Mouse (Mus musculus): Measurements from ENCODE around the gene Olfr1013. TPM values are rescaled to one million over a fixed set of nuclear protein-coding genes. Genes with fewer than 3 reads are reported as not detected.

Olfr1013 gene
- not detected in 2 replicates for polyA plus RNA-seq (2012; rRNA removed)

DNA sequence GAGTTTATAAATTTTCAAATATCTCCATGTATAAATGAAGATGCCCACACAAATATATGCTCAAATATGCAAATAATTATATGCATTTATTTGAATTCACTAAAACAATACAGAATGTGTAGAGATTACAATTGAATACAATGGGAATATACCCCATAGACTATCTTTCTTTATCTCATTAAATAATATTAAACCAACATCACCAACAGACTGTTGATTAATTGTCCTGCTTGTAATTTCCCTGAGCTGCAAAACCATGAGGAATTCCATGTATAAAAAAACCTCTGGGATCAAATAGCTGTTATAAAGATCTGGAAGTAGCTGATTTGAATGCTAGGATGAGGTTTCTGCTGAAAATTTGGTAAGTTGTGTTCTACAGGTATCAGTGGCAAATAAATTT lies at the start of gene Olfr1013:
Gene Olfr1013, plus strand, starts transcription at position 301 of the 400 bp plus-strand sequence.
- Histone ChIP-seq H3K27me3 (ENCODE audit: control insufficient read depth, insufficient read depth, low read length) (no peaks in the 10 kb centered on the region), H3K4me1 (ENCODE audit: control insufficient read depth, insufficient read depth, low read length) (no peaks in the 10 kb centered on the region), H3K36me3 (ENCODE audit: control insufficient read depth, insufficient read depth, low read length) (no peaks in the 10 kb centered on the region), H3K27ac (ENCODE audit: control insufficient read depth, insufficient read depth, low read depth, low read length) (no peak within 1 kb of the TSS), H3K4me3 (ENCODE audit: control insufficient read depth, low read depth, low read length) (no peak within 1 kb of the TSS)
- TF ChIP-seq CTCF (IDR thresholded peaks at IDR 0.05; ENCODE audit: control insufficient read depth, insufficient read depth, insufficient replicate concordance, low read depth, low read length) (no peak), POLR2A (IDR thresholded peaks at IDR 0.05; ENCODE audit: control insufficient read depth, low read depth, low read length) (no peak)

DNA sequence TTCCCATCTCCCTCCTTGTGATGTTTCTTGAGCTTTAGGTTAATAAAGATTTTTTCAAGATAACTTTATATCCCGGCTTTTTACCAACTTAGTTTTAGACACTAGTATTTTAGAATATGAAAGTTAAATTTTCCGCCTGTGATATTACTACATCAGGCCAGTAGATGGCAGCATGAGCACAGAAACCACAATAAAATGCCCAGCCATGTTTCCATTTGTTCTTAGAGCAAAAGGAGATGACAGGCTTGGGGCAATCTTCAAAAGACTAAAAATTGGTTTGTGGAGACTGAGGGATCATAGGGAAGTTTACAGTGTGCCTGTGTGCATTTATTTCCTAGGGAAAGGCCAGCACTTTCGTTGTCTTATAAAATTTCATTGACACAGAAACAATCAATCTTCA lies 41.1 kb upstream of the Olfr1013 start:
- H3K27me3 ChIP-seq (ENCODE audit: control insufficient read depth, insufficient read depth, low read length), result no peaks in the 10 kb centered on the region
- H3K4me3 ChIP-seq (ENCODE audit: control insufficient read depth, low read depth, low read length), result no peak overlapping the region
- H3K27ac ChIP-seq (ENCODE audit: control insufficient read depth, insufficient read depth, low read depth, low read length), result no peak overlapping the region
- H3K36me3 ChIP-seq (ENCODE audit: control insufficient read depth, insufficient read depth, low read length), result no peaks in the 10 kb centered on the region
- no peak for TF ChIP-seq CTCF (IDR thresholded peaks at IDR 0.05; ENCODE audit: control insufficient read depth, insufficient read depth, insufficient replicate concordance, low read depth, low read length)
- no peak for TF ChIP-seq POLR2A (IDR thresholded peaks at IDR 0.05; ENCODE audit: control insufficient read depth, low read depth, low read length)
- H3K4me1 ChIP-seq (ENCODE audit: control insufficient read depth, insufficient read depth, low read length), result no peaks in the 10 kb centered on the region

DNA sequence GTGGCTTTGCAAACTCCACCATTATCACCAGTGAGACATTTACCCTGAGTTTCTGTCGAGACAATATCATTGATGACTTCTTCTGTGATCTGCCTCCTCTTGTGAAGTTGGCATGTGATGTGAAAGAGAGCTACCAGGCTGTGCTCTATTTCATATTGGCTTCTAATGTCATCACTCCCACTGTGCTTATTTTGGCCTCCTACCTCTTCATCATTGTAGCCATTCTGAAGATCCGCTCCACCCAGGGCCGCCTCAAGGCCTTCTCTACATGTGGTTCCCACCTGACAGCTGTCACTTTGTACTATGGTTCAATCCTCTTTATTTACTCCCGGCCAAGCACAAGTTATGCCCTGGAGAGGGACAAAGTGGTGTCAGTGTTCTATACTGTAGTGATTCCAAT lies 13.1 kb upstream of the Olfr1013 start:
- Histone ChIP-seq H3K4me1 (ENCODE audit: control insufficient read depth, insufficient read depth, low read length) (no peaks in the 10 kb centered on the region), H3K27ac (ENCODE audit: control insufficient read depth, insufficient read depth, low read depth, low read length) (no peak overlapping the region), H3K27me3 (ENCODE audit: control insufficient read depth, insufficient read depth, low read length) (no peaks in the 10 kb centered on the region), H3K4me3 (ENCODE audit: control insufficient read depth, low read depth, low read length) (no peak overlapping the region), H3K36me3 (ENCODE audit: control insufficient read depth, insufficient read depth, low read length) (no peaks in the 10 kb centered on the region)
- no peak for TF ChIP-seq POLR2A (IDR thresholded peaks at IDR 0.05; ENCODE audit: control insufficient read depth, low read depth, low read length)
- TF ChIP-seq CTCF (IDR thresholded peaks at IDR 0.05; ENCODE audit: control insufficient read depth, insufficient read depth, insufficient replicate concordance, low read depth, low read length), result no peak

GRCm38 (mm10) chr2:85762666-85763065 lies 4.2 kb upstream of the Olfr1013 start, which contains the start of gene Olfr1012:
Gene Olfr1012 (minus strand): TSS chr2:85762766.
- Histone ChIP-seq H3K36me3 (ENCODE audit: control insufficient read depth, insufficient read depth, low read length) (no peaks in the 10 kb centered on the region), H3K4me1 (ENCODE audit: control insufficient read depth, insufficient read depth, low read length) (no peaks in the 10 kb centered on the region), H3K27me3 (ENCODE audit: control insufficient read depth, insufficient read depth, low read length) (no peaks in the 10 kb centered on the region), H3K27ac (ENCODE audit: control insufficient read depth, insufficient read depth, low read depth, low read length) (no peak within 1 kb of the TSS), H3K4me3 (ENCODE audit: control insufficient read depth, low read depth, low read length) (no peak within 1 kb of the TSS)
- TF ChIP-seq POLR2A (IDR thresholded peaks at IDR 0.05; ENCODE audit: control insufficient read depth, low read depth, low read length) (no peak), CTCF (IDR thresholded peaks at IDR 0.05; ENCODE audit: control insufficient read depth, insufficient read depth, insufficient replicate concordance, low read depth, low read length) (no peak)

GRCm38 (mm10) chr2:85772413-85772812 lies 5.5 kb downstream of the Olfr1013 start, which contains the start of gene Olfr1014:
Gene Olfr1014 (plus strand): TSS chr2:85772713.
- Histone ChIP-seq H3K27ac (ENCODE audit: control insufficient read depth, insufficient read depth, low read depth, low read length) (no peak within 1 kb of the TSS), H3K36me3 (ENCODE audit: control insufficient read depth, insufficient read depth, low read length) (no peaks in the 10 kb centered on the region), H3K4me1 (ENCODE audit: control insufficient read depth, insufficient read depth, low read length) (no peaks in the 10 kb centered on the region), H3K27me3 (ENCODE audit: control insufficient read depth, insufficient read depth, low read length) (no peaks in the 10 kb centered on the region), H3K4me3 (ENCODE audit: control insufficient read depth, low read depth, low read length) (no peak within 1 kb of the TSS)
- TF ChIP-seq CTCF (IDR thresholded peaks at IDR 0.05; ENCODE audit: control insufficient read depth, insufficient read depth, insufficient replicate concordance, low read depth, low read length), result no peak
- no peak for TF ChIP-seq POLR2A (IDR thresholded peaks at IDR 0.05; ENCODE audit: control insufficient read depth, low read depth, low read length)

GRCm38 (mm10) chr2:85781717-85782116 lies 14.8 kb downstream of the Olfr1013 start, which contains the start of gene Olfr1015:
Gene Olfr1015 (plus strand): TSS chr2:85782017.
- no peaks in the 10 kb centered on the region for H3K27me3 ChIP-seq (ENCODE audit: control insufficient read depth, insufficient read depth, low read length)
- no peak for TF ChIP-seq CTCF (IDR thresholded peaks at IDR 0.05; ENCODE audit: control insufficient read depth, insufficient read depth, insufficient replicate concordance, low read depth, low read length)
- no peak for TF ChIP-seq POLR2A (IDR thresholded peaks at IDR 0.05; ENCODE audit: control insufficient read depth, low read depth, low read length)
- no peaks in the 10 kb centered on the region for H3K4me1 ChIP-seq (ENCODE audit: control insufficient read depth, insufficient read depth, low read length)
- H3K4me3 ChIP-seq (ENCODE audit: control insufficient read depth, low read depth, low read length), result no peak within 1 kb of the TSS
- H3K36me3 ChIP-seq (ENCODE audit: control insufficient read depth, insufficient read depth, low read length), result no peaks in the 10 kb centered on the region
- no peak within 1 kb of the TSS for H3K27ac ChIP-seq (ENCODE audit: control insufficient read depth, insufficient read depth, low read depth, low read length)

DNA sequence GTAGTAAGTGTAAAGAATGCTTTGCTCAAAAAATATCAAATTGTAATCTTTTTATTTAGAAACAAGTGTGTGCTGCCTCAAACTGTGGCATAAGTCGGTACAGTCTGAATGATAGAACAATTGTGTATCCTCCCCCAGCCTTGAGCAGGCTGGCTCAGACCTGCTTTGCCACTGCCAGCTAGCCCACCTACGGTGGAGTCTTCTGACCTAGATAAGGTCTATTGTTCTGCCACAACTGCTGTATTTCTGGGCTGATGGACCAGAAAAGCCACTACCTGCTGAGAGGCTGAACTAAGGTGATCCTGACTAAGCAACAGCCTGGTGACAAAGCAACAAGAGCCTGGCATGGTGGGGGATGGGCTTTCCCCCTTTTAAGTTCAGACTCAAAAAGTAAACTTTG lies 25.4 kb downstream of the Olfr1013 start:
- Histone ChIP-seq H3K36me3 (ENCODE audit: control insufficient read depth, insufficient read depth, low read length) (no peaks in the 10 kb centered on the region), H3K27ac (ENCODE audit: control insufficient read depth, insufficient read depth, low read depth, low read length) (no peak overlapping the region), H3K4me3 (ENCODE audit: control insufficient read depth, low read depth, low read length) (no peak overlapping the region), H3K4me1 (ENCODE audit: control insufficient read depth, insufficient read depth, low read length) (no peaks in the 10 kb centered on the region), H3K27me3 (ENCODE audit: control insufficient read depth, insufficient read depth, low read length) (no peaks in the 10 kb centered on the region)
- TF ChIP-seq CTCF (IDR thresholded peaks at IDR 0.05; ENCODE audit: control insufficient read depth, insufficient read depth, insufficient replicate concordance, low read depth, low read length) (no peak), POLR2A (IDR thresholded peaks at IDR 0.05; ENCODE audit: control insufficient read depth, low read depth, low read length) (no peak)

DNA sequence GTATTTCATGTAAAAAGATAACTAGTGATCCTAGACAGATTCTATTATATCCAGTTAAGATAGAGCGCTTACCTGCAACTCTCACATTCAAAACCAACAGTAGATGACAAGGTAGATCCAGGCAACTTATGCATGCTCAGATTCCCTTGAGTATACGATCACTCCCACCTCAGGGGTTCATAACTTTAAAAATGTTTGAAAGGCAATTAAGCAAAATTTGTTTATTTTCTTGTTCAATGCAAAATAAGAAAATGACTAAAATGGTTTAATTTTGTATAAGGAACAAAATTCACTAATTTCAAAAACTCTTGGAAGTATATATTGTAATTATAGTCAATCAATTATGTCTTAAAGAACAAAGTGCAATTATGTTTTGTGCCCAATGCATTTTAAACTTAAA lies 35.5 kb downstream of the Olfr1013 start, which contains the start of gene Olfr1016:
Gene Olfr1016, minus strand, starts transcription at position 101 of the 400 bp plus-strand sequence.
- Histone ChIP-seq H3K36me3 (ENCODE audit: control insufficient read depth, insufficient read depth, low read length) (no peaks in the 10 kb centered on the region), H3K4me3 (ENCODE audit: control insufficient read depth, low read depth, low read length) (no peak within 1 kb of the TSS), H3K27me3 (ENCODE audit: control insufficient read depth, insufficient read depth, low read length) (no peaks in the 10 kb centered on the region), H3K4me1 (ENCODE audit: control insufficient read depth, insufficient read depth, low read length) (no peaks in the 10 kb centered on the region), H3K27ac (ENCODE audit: control insufficient read depth, insufficient read depth, low read depth, low read length) (no peak within 1 kb of the TSS)
- no peak for TF ChIP-seq POLR2A (IDR thresholded peaks at IDR 0.05; ENCODE audit: control insufficient read depth, low read depth, low read length)
- TF ChIP-seq CTCF (IDR thresholded peaks at IDR 0.05; ENCODE audit: control insufficient read depth, insufficient read depth, insufficient replicate concordance, low read depth, low read length), result no peak

Data from testis, adult 2 months (tissue).